In the genomic region with DNA sequence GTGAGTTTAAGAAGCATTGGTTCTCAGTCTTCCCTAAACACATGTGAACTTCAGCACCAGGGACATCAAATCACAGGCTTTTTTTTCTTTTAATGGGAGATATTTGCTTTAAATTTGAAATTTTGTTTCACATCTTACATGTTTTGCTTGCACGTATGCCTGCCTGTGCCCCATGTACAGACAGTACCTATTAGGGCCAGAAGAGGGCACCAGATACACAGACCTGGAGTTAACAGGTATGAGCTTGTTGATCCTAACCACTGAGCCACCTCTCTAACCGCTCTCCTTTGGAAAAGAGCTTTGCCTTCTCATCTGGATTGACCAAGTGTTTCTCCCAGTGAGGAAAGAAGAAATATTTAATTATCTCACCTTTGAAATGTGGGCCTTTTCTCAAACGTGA, we compare ENCODE assay signal across 7 mouse cellular contexts. TPM values are rescaled to one million over a fixed set of nuclear protein-coding genes. Genes with fewer than 3 reads are reported as not detected.
DNase-seq lines count a peak whose midpoint lies in the region; ATAC-seq and TF ChIP-seq lines count a peak whose summit lies in the region.

No protein-coding gene starts in this region.

- no peak for ATAC-seq in limb, embryonic 11.5 days (ENCODE audit: insufficient number of reproducible peaks, low FRiP score, low TSS enrichment, low read depth)

- TF ChIP-seq POLR2A in thymus, adult 2 months (IDR thresholded peaks at IDR 0.05; ENCODE audit: control insufficient read depth, extremely low read depth, insufficient read depth, low read length, poor library complexity) = no peak

- H3K4me3 ChIP-seq in layer of hippocampus, adult 2 months = no peak overlapping the region
- H3K4me3 ChIP-seq in E14TG2a.4 (replicated peaks; ENCODE audit: low read length) = no peak overlapping the region
- H3K4me3 ChIP-seq in limb, embryonic 11.5 days (ENCODE audit: low read depth, low read length) = no peak overlapping the region
- H3K4me3 ChIP-seq in thymus, adult 2 months (ENCODE audit: control insufficient read depth, insufficient read depth, low read length) = no peak overlapping the region

- H3K27me3 ChIP-seq in E14TG2a.4 (ENCODE audit: insufficient read depth, low read length) = peaks cover 27% of the 10 kb centered on the region
- H3K27me3 ChIP-seq in limb, embryonic 11.5 days (ENCODE audit: control insufficient read depth, insufficient read depth, low read length) = 0 out of 2 replicates have a peak, but pooled peaks cover 5% of the 10 kb centered on the region
- H3K27me3 ChIP-seq in thymus, adult 2 months (ENCODE audit: control insufficient read depth, insufficient read depth, low read length) = peaks cover 1% of the 10 kb centered on the region; the same call in 1 of the 2 replicates

- no peak overlapping the region for H3K4me2 ChIP-seq in limb, embryonic 11.5 days (ENCODE audit: low read depth, severe bottlenecking)

- no peak overlapping the region for H3K9ac ChIP-seq in limb, embryonic 11.5 days (ENCODE audit: low read length)

- peak; percentile 89 for TF ChIP-seq CTCF in layer of hippocampus, adult 2 months (conservative IDR thresholded peaks at IDR 0.05)
- peak; percentile 56 for TF ChIP-seq CTCF in E14TG2a.4 (conservative IDR thresholded peaks at IDR 0.05; ENCODE audit: low read length)
- TF ChIP-seq CTCF in thymus, adult 2 months (IDR thresholded peaks at IDR 0.05; ENCODE audit: borderline replicate concordance, control insufficient read depth, extremely low read depth, insufficient read depth, low read length, poor library complexity) = no peak

- no peaks in the 10 kb centered on the region for H3K36me3 ChIP-seq in E14TG2a.4 (ENCODE audit: insufficient read depth, low read length)
- H3K36me3 ChIP-seq in limb, embryonic 11.5 days (ENCODE audit: control insufficient read depth, insufficient read depth, low read length) = no peaks in the 10 kb centered on the region
- H3K36me3 ChIP-seq in thymus, adult 2 months (ENCODE audit: control insufficient read depth, insufficient read depth, low read length) = no peaks in the 10 kb centered on the region

- no peak overlapping the region for H3K27ac ChIP-seq in layer of hippocampus, adult 2 months
- no peak overlapping the region for H3K27ac ChIP-seq in limb, embryonic 11.5 days (replicated peaks; ENCODE audit: low read depth, low read length)
- no peak overlapping the region for H3K27ac ChIP-seq in thymus, adult 2 months (ENCODE audit: control insufficient read depth, insufficient read depth, low read length)

- peaks cover 3% of the 10 kb centered on the region for H3K9me3 ChIP-seq in E14TG2a.4 (ENCODE audit: low read length)
- no peaks in the 10 kb centered on the region for H3K9me3 ChIP-seq in limb, embryonic 11.5 days (ENCODE audit: control insufficient read depth, low read length)

- 58% methylated on average over 3 of the region's 3 CpGs for WGBS in limb, embryonic 11.5 days
- WGBS in thymus, adult 2 months = 52% methylated on average over 3 of the region's 3 CpGs

- peak in 1 of 2 experiments; percentile 62 for DNase-seq in layer of hippocampus, adult 2 months (ENCODE audit: low spot score in 2 of 2)
- no peak for DNase-seq in layer of hippocampus, adult 8-10 months (ENCODE audit: low spot score in 2 of 2)
- DNase-seq in ZHBTc4 (ENCODE audit: low read depth, low spot score) = peak; percentile 75
- peak; percentile 42 for DNase-seq in embryo, embryonic 9.5 days (ENCODE audit: extremely low spot score)
- DNase-seq in limb, embryonic 11.5 days (ENCODE audit: low spot score) = peak; percentile 58
- peak; percentile 54 for DNase-seq in thymus, adult 2 months

- H3K4me1 ChIP-seq in E14TG2a.4 (replicated peaks; ENCODE audit: low read depth, low read length) = peaks cover 4% of the 10 kb centered on the region; the same call in 1 of the 2 replicates
- H3K4me1 ChIP-seq in limb, embryonic 11.5 days (ENCODE audit: control insufficient read depth, insufficient read depth, low read length) = no peaks in the 10 kb centered on the region
- H3K4me1 ChIP-seq in thymus, adult 2 months (replicated peaks; ENCODE audit: control insufficient read depth, insufficient read depth, low read length) = no peaks in the 10 kb centered on the region

RNA-seq across cellular contexts. Expression of a gene that starts 5.5 kb away (rescaled TPM):
- 10 to 100 TPM; 37.9 to 39.2 TPM for total RNA-seq in layer of hippocampus, adult 2 months (2021)
- 10 to 100 TPM; 37.2 to 41.6 (median 39.2) TPM for total RNA-seq in layer of hippocampus, adult 8-10 months (2022)
- polyA plus RNA-seq in limb, embryonic 11.5 days (2014; fragmentation: Nextera tagmentation; extraction: Ambion mirVana) = 1.3 and 2.1 TPM in 2 replicates
- 0.92 and 1.4 TPM in 2 replicates for polyA plus RNA-seq in thymus, adult 2 months (2012; rRNA removed)

RNA-seq across cellular contexts. Expression of a gene that starts 30.3 kb away (rescaled TPM):
- total RNA-seq in layer of hippocampus, adult 2 months (2021) = 10 to 100 TPM; 54.7 to 59.3 TPM
- 10 to 100 TPM; 54.6 to 70.3 (median 63.6) TPM for total RNA-seq in layer of hippocampus, adult 8-10 months (2022)
- 26.5 and 28.1 TPM in 2 replicates for polyA plus RNA-seq in limb, embryonic 11.5 days (2014; fragmentation: Nextera tagmentation; extraction: Ambion mirVana)
- 0.64 and 1.1 TPM in 2 replicates for polyA plus RNA-seq in thymus, adult 2 months (2012; rRNA removed)

Comparison
In these comparisons a context has a peak if more than half of its experiments do, and no peak if none do; other contexts are left out.
1. DNase-seq: peak in ZHBTc4 (single experiment), embryo, embryonic 9.5 days (single experiment), limb, embryonic 11.5 days (single experiment) and thymus, adult 2 months (single experiment); none in layer of hippocampus, adult 8-10 months (0 of 2).